Mouse (Mus musculus): ENCODE results near the gene Kalrn.

Gene Kalrn

GRCm38 (mm10) chr16:33953008-33953407 lies 620.3 kb downstream of the Kalrn start:
- DNase-seq, result no peak

GRCm38 (mm10) chr16:33950830-33951229 lies 622.5 kb downstream of the Kalrn start:
- DNase-seq, result peak; percentile 81

GRCm38 (mm10) chr16:33950386-33950785 lies 622.9 kb downstream of the Kalrn start:
- DNase-seq, result no peak

GRCm38 (mm10) chr16:33947664-33948571 lies 625.4 kb downstream of the Kalrn start:
- no peak for DNase-seq

- no peak for DNase-seq
Observed at GRCm38 (mm10) chr16:33946021-33946420, 627.3 kb downstream of the Kalrn start.

- no peak for DNase-seq
Observed at GRCm38 (mm10) chr16:33944772-33945171, 628.6 kb downstream of the Kalrn start.

GRCm38 (mm10) chr16:33944126-33944525 lies 629.2 kb downstream of the Kalrn start:
- DNase-seq, result no peak

GRCm38 (mm10) chr16:33943388-33943787 lies 629.9 kb downstream of the Kalrn start:
- DNase-seq, result no peak

- DNase-seq, result no peak
Observed at GRCm38 (mm10) chr16:33942341-33942740, 631.0 kb downstream of the Kalrn start.

GRCm38 (mm10) chr16:33941271-33941781 lies 632.0 kb downstream of the Kalrn start:
- peak; percentile 43 for DNase-seq

- no peak for DNase-seq
Observed at GRCm38 (mm10) chr16:33940095-33940494, 633.2 kb downstream of the Kalrn start.

GRCm38 (mm10) chr16:33939636-33940035 lies 633.7 kb downstream of the Kalrn start:
- DNase-seq, result no peak

GRCm38 (mm10) chr16:33939133-33939531 lies 634.2 kb downstream of the Kalrn start:
- DNase-seq, result no peak

- no peak for DNase-seq
Observed at GRCm38 (mm10) chr16:33938311-33939132, 634.8 kb downstream of the Kalrn start.

GRCm38 (mm10) chr16:33937567-33937966 lies 635.8 kb downstream of the Kalrn start:
- DNase-seq, result peak; percentile 82

GRCm38 (mm10) chr16:33936885-33937284 lies 636.4 kb downstream of the Kalrn start:
- no peak for DNase-seq

GRCm38 (mm10) chr16:33935407-33935785 lies 637.9 kb downstream of the Kalrn start:
- DNase-seq, result no peak

- DNase-seq, result peak; percentile 54
Observed at GRCm38 (mm10) chr16:33934701-33935406, 638.5 kb downstream of the Kalrn start.

GRCm38 (mm10) chr16:33933411-33933810 lies 639.9 kb downstream of the Kalrn start:
- no peak for DNase-seq

GRCm38 (mm10) chr16:33932126-33932525 lies 641.2 kb downstream of the Kalrn start:
- DNase-seq, result peak; percentile 29

- no peak for DNase-seq
Observed at GRCm38 (mm10) chr16:33931682-33932081, 641.6 kb downstream of the Kalrn start.

GRCm38 (mm10) chr16:33930785-33931184 lies 642.5 kb downstream of the Kalrn start:
- DNase-seq, result no peak
